Mouse (Mus musculus): Measurements from ENCODE around the gene Mageb16. TPM values are rescaled to one million over a fixed set of nuclear protein-coding genes. Genes with fewer than 3 reads are reported as not detected.

Gene Mageb16
- polyA plus RNA-seq (2012; rRNA removed; ENCODE audit: low replicate concordance): not detected in 2 replicates

GRCm38 (mm10) chrX:79671411-79671810 is at the start of gene Mageb16:
Gene Mageb16, minus strand, starts transcription at chrX:79671435.

Other genes with a start within 250 kb of the Mageb16 start
- gene Gm7173, start 154.2 kb downstream of the Mageb16 start, polyA plus RNA-seq (2012; rRNA removed; ENCODE audit: low replicate concordance): not detected in 2 replicates

Data from duodenum, adult 2 months (tissue).